Mouse (Mus musculus) left cerebral cortex, postnatal 10 days (tissue): ENCODE data around the gene Pgrmc1. TPM values are rescaled to one million over a fixed set of nuclear protein-coding genes. Genes with fewer than 3 reads are reported as not detected.
A peak's percentile ranks its signal among the peaks of the same experiment; 100 is the strongest.

Experiments used
- DNase-seq, 2 experiments: peaks; one replicate each; pipeline ENCODE4 v3.0.0; 2021 to 2022; ENCODE audit warnings: low spot score in 2 of 2, mixed read lengths in 1 of 2; ENCODE audit errors: extremely low spot score in 1 of 2
- intact Hi-C: fragments of 180-260 bp; cut with DNase I; formaldehyde crosslinking; loops from one replicate; pipeline ENCODE4 v1.15.1; 2025
- total RNA-seq, 2 experiments: library from RNA; stranded (reverse); gene quantifications; 2 replicates each; pipeline ENCODE4 v1.2.3; 2021

The Pgrmc1 gene
- total RNA-seq, 2 experiments from 2014 or later = 327 to 343 TPM

- intact Hi-C loops = no loop called here
- DNase-seq = peak in 1 of 2 experiments; percentile 25
These were observed 897 bp downstream of the Pgrmc1 start for GRCm38 (mm10) chrX:36598861-36599344.

- intact Hi-C loops = no loop called here
- no peak for DNase-seq
These were observed 1.6 kb downstream of the Pgrmc1 start for GRCm38 (mm10) chrX:36599656-36600055.

GRCm38 (mm10) chrX:36600066-36600465 is 2.1 kb downstream of the Pgrmc1 start:
- intact Hi-C loops = no loop called here
- no peak for DNase-seq

GRCm38 (mm10) chrX:36602926-36603325 is 4.9 kb downstream of the Pgrmc1 start:
- DNase-seq = no peak
- intact Hi-C loops = no loop called here

GRCm38 (mm10) chrX:36604040-36604439 is 6.0 kb downstream of the Pgrmc1 start:
- no peak for DNase-seq
- intact Hi-C loops = no loop called here

GRCm38 (mm10) chrX:36609117-36609516 is 11.1 kb downstream of the Pgrmc1 start:
- intact Hi-C loops = no loop called here
- no peak for DNase-seq

- peak in 1 of 2 experiments; percentile 7 for DNase-seq
- intact Hi-C loops = no loop called here
These were observed 30.1 kb downstream of the Pgrmc1 start for GRCm38 (mm10) chrX:36628102-36628501.

GRCm38 (mm10) chrX:36630771-36631170 is 32.8 kb downstream of the Pgrmc1 start:
- DNase-seq = no peak
- intact Hi-C loops = no loop called here

GRCm38 (mm10) chrX:36640046-36640445 is 42.0 kb downstream of the Pgrmc1 start:
- intact Hi-C loops = loop anchor here (10.0 kb wide), 1 partner anchor 105 kb away; the partner anchor contains the start of gene Slc25a43
- DNase-seq = peak; percentile 12 to 17

GRCm38 (mm10) chrX:36644657-36645551 is 46.9 kb downstream of the Pgrmc1 start, which contains the start of gene Akap17b:
Gene Akap17b (minus strand): TSS chrX:36645395.
- intact Hi-C loops = loop anchor here (10.0 kb wide), 1 partner anchor 100 kb away; the partner anchor contains the start of gene Slc25a43
- DNase-seq = peak; percentile 81 to 92

Other genes starting within 250 kb of the Pgrmc1 start
- not detected for gene Gm6268, start 196.9 kb upstream of the Pgrmc1 start, total RNA-seq
- under 1 TPM; 0.28 to 0.39 TPM for gene Gm14569, start 106.4 kb upstream of the Pgrmc1 start, total RNA-seq
- 10 to 100 TPM in 1 of 2 experiments, 1 to 10 TPM in 1; 8.1 to 10.2 TPM for gene Akap17b, start 47.2 kb downstream of the Pgrmc1 start, total RNA-seq
- gene Slc25a43, start 145.5 kb downstream of the Pgrmc1 start, total RNA-seq = not detected
- 100 to 1,000 TPM; 328 to 349 TPM for gene Slc25a5, start 197.4 kb downstream of the Pgrmc1 start, total RNA-seq